Mouse (Mus musculus): ENCODE data around the gene Zfp935.
"Not testable (repeated sequence)": the region's sequence is repeated elsewhere in the genome, so short reads cannot be mapped to it uniquely, and the experiment has no call there.

- not testable (repeated sequence) for TF ChIP-seq CTCF (IDR thresholded peaks at IDR 0.05; ENCODE audit: low read depth, low read length); EP300 (IDR thresholded peaks at IDR 0.05; ENCODE audit: insufficient read depth, low read depth, low read length)
These were observed 12.8 kb upstream of the Zfp935 start, which contains the start of gene Zfp934 for GRCm38 (mm10) chr13:62571099-62571498.

Measured in ES-Bruce4 (cell line).